Mouse (Mus musculus) kidney, embryonic 15.5 days (tissue): ENCODE measurements around the gene Plpp7. TPM values are rescaled to one million over a fixed set of nuclear protein-coding genes. Genes with fewer than 3 reads are reported as not detected.

Source experiments
- ATAC-seq: fragments of 200-750 bp; cut with Nextera tagmentation; replicated peaks from 2 replicates; pipeline ENCODE4 v1.8.0; 2017; ENCODE audit warnings: moderate TSS enrichment; ENCODE audit not compliant: low FRiP score
- H3K27ac ChIP-seq: fragments of 300-500 bp; sonication (generic); 2 replicates; pipeline ENCODE4 v1.5.1; 2015; ENCODE audit warnings: mild to moderate bottlenecking, inconsistent platforms
- H3K27me3 ChIP-seq: fragments of 300-500 bp; sonication (generic); 2 replicates; pipeline ENCODE4 v1.6.1; 2015; ENCODE audit warnings: inconsistent platforms
- H3K36me3 ChIP-seq: fragments of 300-500 bp; sonication (generic); 2 replicates; pipeline ENCODE4 v1.6.1; 2015; ENCODE audit warnings: inconsistent platforms
- H3K4me1 ChIP-seq: fragments of 300-500 bp; sonication (generic); 2 replicates; pipeline ENCODE4 v1.6.1; 2015; ENCODE audit warnings: inconsistent platforms
- H3K4me2 ChIP-seq: fragments of 300-500 bp; sonication (generic); 2 replicates; pipeline ENCODE4 v1.6.1; 2015; ENCODE audit warnings: moderate library complexity, mild to moderate bottlenecking, inconsistent platforms
- H3K4me3 ChIP-seq: fragments of 300-500 bp; sonication (generic); replicated peaks from 2 replicates; pipeline ENCODE4 v1.5.1; 2015; ENCODE audit warnings: mild to moderate bottlenecking, inconsistent platforms
- H3K9ac ChIP-seq: fragments of 300-500 bp; sonication (generic); 2 replicates; pipeline ENCODE4 v1.6.1; 2015; ENCODE audit warnings: mild to moderate bottlenecking, inconsistent platforms
- H3K9me3 ChIP-seq: fragments of 300-500 bp; sonication (generic); replicated peaks from 2 replicates; pipeline ENCODE4 v1.6.1; 2016; ENCODE audit warnings: inconsistent platforms
- WGBS: fragments of 180-500 bp; shearing (Covaris S2); methylation state at CpG from one replicate; pipeline ENCODE4 v1.1.7; 2015; ENCODE audit warnings: mixed read lengths; 5-methylcytosine and 5-hydroxymethylcytosine counted together
- polyA plus RNA-seq: library from polyadenylated mRNA; unstranded; fragments of >200 nt; fragmentation: Nextera tagmentation; extraction: Ambion mirVana; gene quantifications from 2 replicates; pipeline ENCODE4 v1.2.1, GENCODE M21; 2015

The Plpp7 gene
- 4.4 and 7.1 TPM in 2 replicates for polyA plus RNA-seq

- peak within 1 kb of the TSS; percentile 42 for H3K4me3 ChIP-seq
- WGBS, result 55% methylated on average over 22 of the region's 22 CpGs
- H3K9me3 ChIP-seq, result no peaks in the 10 kb centered on the region
- peak within 1 kb of the TSS; percentile 42 for H3K9ac ChIP-seq
- peaks cover 18% of the 10 kb centered on the region for H3K27me3 ChIP-seq
- H3K4me1 ChIP-seq, result peaks cover 11% of the 10 kb centered on the region
- peak; percentile 45; the same call in 1 of the 2 replicates for ATAC-seq
- H3K27ac ChIP-seq, result no peak within 1 kb of the TSS
- peak within 1 kb of the TSS; percentile 57 for H3K4me2 ChIP-seq
- no peaks in the 10 kb centered on the region for H3K36me3 ChIP-seq
Measured at GRCm38 (mm10) chr2:32095351-32096121, at the start of gene Plpp7. Plpp7 (plus strand) TSS chr2:32095528.

- WGBS, result 53% methylated on average over 10 of the region's 10 CpGs
- H3K9me3 ChIP-seq, result no peaks in the 10 kb centered on the region
- H3K4me2 ChIP-seq, result no peak overlapping the region
- no peak overlapping the region for H3K9ac ChIP-seq
- H3K4me3 ChIP-seq, result no peak overlapping the region
- H3K36me3 ChIP-seq, result peaks cover 96% of the 10 kb centered on the region
- peaks cover 13% of the 10 kb centered on the region for H3K4me1 ChIP-seq
- no peak overlapping the region for H3K27ac ChIP-seq
- ATAC-seq, result no peak
- no peaks in the 10 kb centered on the region for H3K27me3 ChIP-seq
Measured at GRCm38 (mm10) chr2:32046009-32046408, 49.3 kb upstream of the Plpp7 start.

GRCm38 (mm10) chr2:32047323-32047722 lies 48.0 kb upstream of the Plpp7 start:
- 95% methylated on average over 10 of the region's 10 CpGs for WGBS
- ATAC-seq, result no peak
- peaks cover 13% of the 10 kb centered on the region for H3K4me1 ChIP-seq
- H3K4me2 ChIP-seq, result no peak overlapping the region
- H3K27me3 ChIP-seq, result no peaks in the 10 kb centered on the region
- peaks cover 96% of the 10 kb centered on the region for H3K36me3 ChIP-seq
- H3K4me3 ChIP-seq, result no peak overlapping the region
- no peak overlapping the region for H3K27ac ChIP-seq
- no peak overlapping the region for H3K9ac ChIP-seq
- H3K9me3 ChIP-seq, result no peaks in the 10 kb centered on the region

GRCm38 (mm10) chr2:32051791-32052190 lies 43.5 kb upstream of the Plpp7 start:
- Histone ChIP-seq H3K9me3 (no peaks in the 10 kb centered on the region), H3K27ac (no peak overlapping the region), H3K4me1 (no peaks in the 10 kb centered on the region), H3K4me3 (no peak overlapping the region), H3K27me3 (no peaks in the 10 kb centered on the region), H3K36me3 (peaks cover 59% of the 10 kb centered on the region), H3K4me2 (no peak overlapping the region), H3K9ac (no peak overlapping the region)
- WGBS, result 86% methylated on average over 8 of the region's 8 CpGs
- ATAC-seq, result no peak

GRCm38 (mm10) chr2:32052418-32052817 lies 42.9 kb upstream of the Plpp7 start:
- peaks cover 53% of the 10 kb centered on the region for H3K36me3 ChIP-seq
- no peak for ATAC-seq
- H3K4me1 ChIP-seq, result no peaks in the 10 kb centered on the region
- H3K9me3 ChIP-seq, result no peaks in the 10 kb centered on the region
- no peaks in the 10 kb centered on the region for H3K27me3 ChIP-seq
- H3K9ac ChIP-seq, result no peak overlapping the region
- WGBS, result 91% methylated on average over 7 of the region's 7 CpGs
- no peak overlapping the region for H3K4me2 ChIP-seq
- no peak overlapping the region for H3K4me3 ChIP-seq
- no peak overlapping the region for H3K27ac ChIP-seq

- peaks cover 22% of the 10 kb centered on the region for H3K36me3 ChIP-seq
- no peak overlapping the region for H3K27ac ChIP-seq
- 75% methylated on average over 7 of the region's 7 CpGs for WGBS
- H3K4me3 ChIP-seq, result no peak overlapping the region
- H3K9ac ChIP-seq, result no peak overlapping the region
- no peak for ATAC-seq
- no peaks in the 10 kb centered on the region for H3K9me3 ChIP-seq
- H3K4me2 ChIP-seq, result no peak overlapping the region
- H3K4me1 ChIP-seq, result peaks cover 2% of the 10 kb centered on the region; the same call in 1 of the 2 replicates
- no peaks in the 10 kb centered on the region for H3K27me3 ChIP-seq
Measured at GRCm38 (mm10) chr2:32055357-32055965, 39.9 kb upstream of the Plpp7 start.

- WGBS, result 87% methylated on average over 10 of the region's 10 CpGs
- Histone ChIP-seq H3K36me3 (peaks cover 12% of the 10 kb centered on the region), H3K4me2 (no peak overlapping the region), H3K4me1 (peaks cover 4% of the 10 kb centered on the region; the same call in 1 of the 2 replicates), H3K27ac (no peak overlapping the region), H3K9ac (no peak overlapping the region), H3K9me3 (no peaks in the 10 kb centered on the region), H3K27me3 (no peaks in the 10 kb centered on the region), H3K4me3 (no peak overlapping the region)
- no peak for ATAC-seq
Measured at GRCm38 (mm10) chr2:32056524-32056923, 38.8 kb upstream of the Plpp7 start.

- Histone ChIP-seq H3K36me3 (peaks cover 3% of the 10 kb centered on the region), H3K27ac (no peak overlapping the region), H3K27me3 (no peaks in the 10 kb centered on the region), H3K9me3 (no peaks in the 10 kb centered on the region), H3K9ac (no peak overlapping the region), H3K4me2 (no peak overlapping the region), H3K4me1 (peaks cover 4% of the 10 kb centered on the region; the same call in 1 of the 2 replicates), H3K4me3 (no peak overlapping the region)
- WGBS, result 82% methylated on average over 2 of the region's 2 CpGs
- ATAC-seq, result no peak
Measured at GRCm38 (mm10) chr2:32057360-32057759, 38.0 kb upstream of the Plpp7 start.

GRCm38 (mm10) chr2:32057794-32058193 lies 37.5 kb upstream of the Plpp7 start:
- Histone ChIP-seq H3K27ac (no peak overlapping the region), H3K4me2 (no peak overlapping the region), H3K9ac (no peak overlapping the region), H3K4me3 (no peak overlapping the region), H3K36me3 (no peaks in the 10 kb centered on the region), H3K4me1 (peaks cover 4% of the 10 kb centered on the region; the same call in 1 of the 2 replicates), H3K9me3 (no peaks in the 10 kb centered on the region), H3K27me3 (no peaks in the 10 kb centered on the region)
- no peak for ATAC-seq
- 81% methylated on average over 4 of the region's 4 CpGs for WGBS

- ATAC-seq, result no peak
- WGBS, result 79% methylated on average over 9 of the region's 9 CpGs
Measured at GRCm38 (mm10) chr2:32058241-32058640, 37.1 kb upstream of the Plpp7 start.

GRCm38 (mm10) chr2:32058716-32059115 lies 36.6 kb upstream of the Plpp7 start:
- H3K4me2 ChIP-seq, result no peak overlapping the region
- no peak for ATAC-seq
- peaks cover 4% of the 10 kb centered on the region; the same call in 1 of the 2 replicates for H3K4me1 ChIP-seq
- no peaks in the 10 kb centered on the region for H3K9me3 ChIP-seq
- 45% methylated on average over 5 of the region's 5 CpGs for WGBS
- no peak overlapping the region for H3K27ac ChIP-seq
- no peaks in the 10 kb centered on the region for H3K36me3 ChIP-seq
- no peak overlapping the region for H3K4me3 ChIP-seq
- H3K9ac ChIP-seq, result no peak overlapping the region
- H3K27me3 ChIP-seq, result no peaks in the 10 kb centered on the region

More at GRCm38 (mm10) chr2:32058241-32058640, 37.1 kb upstream of the Plpp7 start:
- Histone ChIP-seq H3K4me1 (peaks cover 4% of the 10 kb centered on the region; the same call in 1 of the 2 replicates), H3K4me3 (no peak overlapping the region), H3K9ac (no peak overlapping the region), H3K4me2 (no peak overlapping the region), H3K27ac (no peak overlapping the region), H3K9me3 (no peaks in the 10 kb centered on the region), H3K36me3 (no peaks in the 10 kb centered on the region), H3K27me3 (no peaks in the 10 kb centered on the region)

GRCm38 (mm10) chr2:32059613-32060012 lies 35.7 kb upstream of the Plpp7 start:
- H3K27ac ChIP-seq, result no peak overlapping the region
- no peak overlapping the region for H3K9ac ChIP-seq
- H3K4me2 ChIP-seq, result no peak overlapping the region
- no peaks in the 10 kb centered on the region for H3K9me3 ChIP-seq
- peaks cover 4% of the 10 kb centered on the region; the same call in 1 of the 2 replicates for H3K4me1 ChIP-seq
- ATAC-seq, result no peak
- H3K27me3 ChIP-seq, result no peaks in the 10 kb centered on the region
- no peak overlapping the region for H3K4me3 ChIP-seq
- H3K36me3 ChIP-seq, result no peaks in the 10 kb centered on the region
- WGBS, result 70% methylated on average over 6 of the region's 6 CpGs
